Mouse (Mus musculus) lung, postnatal 25 days (tissue): ENCODE measurements around the gene Brd4.

ENCODE experiments used
- DNase-seq: peaks from one replicate; pipeline ENCODE4 v3.0.0; 2022; ENCODE audit warnings: low spot score

Gene Brd4

GRCm38 (mm10) chr17:32284262-32285137 is at the start of gene Brd4:
Gene Brd4, minus strand, starts transcription at chr17:32284722.
- peak; percentile 90 for DNase-seq

- no peak for DNase-seq
These were observed 49.3 kb upstream of the Brd4 start for GRCm38 (mm10) chr17:32333675-32334303.

- no peak for DNase-seq
These were observed 43.0 kb upstream of the Brd4 start for GRCm38 (mm10) chr17:32327501-32327900.

- no peak for DNase-seq
These were observed 38.3 kb upstream of the Brd4 start for GRCm38 (mm10) chr17:32322809-32323208.

GRCm38 (mm10) chr17:32321836-32322235 is 37.3 kb upstream of the Brd4 start:
- no peak for DNase-seq

- DNase-seq: no peak
These were observed 36.8 kb upstream of the Brd4 start for GRCm38 (mm10) chr17:32321390-32321734.

- DNase-seq: peak; percentile 99
These were observed 36.3 kb upstream of the Brd4 start, which contains the start of gene Akap8 for GRCm38 (mm10) chr17:32320597-32321389. Gene Akap8, minus strand, starts transcription at chr17:32321238.

GRCm38 (mm10) chr17:32319950-32320349 is 35.4 kb upstream of the Brd4 start:
- DNase-seq: no peak

- no peak for DNase-seq
These were observed 33.2 kb upstream of the Brd4 start for GRCm38 (mm10) chr17:32317708-32318107.

- no peak for DNase-seq
These were observed 32.5 kb upstream of the Brd4 start for GRCm38 (mm10) chr17:32317032-32317431.

GRCm38 (mm10) chr17:32315560-32315959 is 31.0 kb upstream of the Brd4 start:
- no peak for DNase-seq

GRCm38 (mm10) chr17:32313892-32314291 is 29.4 kb upstream of the Brd4 start:
- DNase-seq: no peak

GRCm38 (mm10) chr17:32312801-32313200 is 28.3 kb upstream of the Brd4 start:
- no peak for DNase-seq

GRCm38 (mm10) chr17:32307963-32308362 is 23.4 kb upstream of the Brd4 start:
- no peak for DNase-seq

GRCm38 (mm10) chr17:32298125-32298524 is 13.6 kb upstream of the Brd4 start:
- DNase-seq: no peak

- no peak for DNase-seq
These were observed 11.4 kb upstream of the Brd4 start for GRCm38 (mm10) chr17:32295901-32296300.

GRCm38 (mm10) chr17:32295160-32295559 is 10.6 kb upstream of the Brd4 start:
- no peak for DNase-seq

GRCm38 (mm10) chr17:32285138-32285670 is 682 bp upstream of the Brd4 start:
- DNase-seq: no peak

- DNase-seq: peak; percentile 64
These were observed 726 bp downstream of the Brd4 start for GRCm38 (mm10) chr17:32283771-32284221.

- peak; percentile 19 for DNase-seq
These were observed 1.2 kb downstream of the Brd4 start for GRCm38 (mm10) chr17:32283341-32283740.

- no peak for DNase-seq
These were observed 2.8 kb downstream of the Brd4 start for GRCm38 (mm10) chr17:32281611-32282310.

GRCm38 (mm10) chr17:32281126-32281525 is 3.4 kb downstream of the Brd4 start:
- no peak for DNase-seq
